Mouse (Mus musculus): Measurements from ENCODE around the gene Scd2. TPM values are rescaled to one million over a fixed set of nuclear protein-coding genes. Genes with fewer than 3 reads are reported as not detected.

Gene Scd2
- polyA plus RNA-seq, 1 experiment from 2014 or later, result 35.6 TPM

DNA sequence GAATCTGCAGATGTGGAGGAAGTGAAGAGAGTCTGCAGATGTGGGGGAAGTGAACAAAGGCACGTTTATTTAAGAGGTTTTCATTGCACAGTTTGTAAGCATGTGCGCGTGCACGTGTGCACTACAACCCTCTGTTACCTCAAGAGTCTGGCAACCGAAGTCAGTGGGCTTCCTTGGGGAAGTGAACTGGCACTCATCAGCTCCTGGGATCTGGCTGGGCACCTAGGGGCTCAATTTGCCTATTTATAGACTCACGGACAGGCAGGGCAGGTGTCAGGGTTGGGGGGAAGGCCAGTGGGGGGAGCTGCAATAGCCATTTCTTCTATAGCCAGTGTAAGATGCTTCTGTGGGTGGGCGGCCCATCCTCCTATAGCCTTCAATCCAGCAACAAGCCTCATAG is 58.3 kb downstream of the Scd2 start:
- ATAC-seq, result no peak
- TF ChIP-seq CTCF (IDR thresholded peaks at IDR 0.05; ENCODE audit: low read depth), result no peak
- WGBS, result 83% methylated on average over 7 of the region's 7 CpGs

More for the DNA sequence above, 58.3 kb downstream of the Scd2 start:
- no peaks in the 10 kb centered on the region for H3K9me3 ChIP-seq (ENCODE audit: control insufficient read depth)
- H3K4me3 ChIP-seq (ENCODE audit: low read depth, low read length), result no peak overlapping the region
- no peaks in the 10 kb centered on the region for H3K36me3 ChIP-seq (ENCODE audit: control insufficient read depth, insufficient read depth)
- no peak overlapping the region for H3K4me2 ChIP-seq (replicated peaks; ENCODE audit: low read depth)
- no peaks in the 10 kb centered on the region for H3K4me1 ChIP-seq (replicated peaks; ENCODE audit: control insufficient read depth, insufficient read depth, low read length)
- H3K27ac ChIP-seq (ENCODE audit: low read depth, low read length), result no peak overlapping the region
- H3K27me3 ChIP-seq (replicated peaks; ENCODE audit: control insufficient read depth, insufficient read depth, low read length), result no peaks in the 10 kb centered on the region
- H3K9ac ChIP-seq (ENCODE audit: low read depth, low read length), result no peak overlapping the region

Small RNA genes lying within 50 kb of the gene (microRNA-seq; reads per million reads assigned to microRNA genes)
- 6.0 reads per million, percentile 16 among the genes with 10 or more reads in this experiment for gene Mir5114

Other genes starting within 250 kb of the Scd2 start
- gene Erlin1, start 223.9 kb upstream of the Scd2 start, polyA plus RNA-seq (2015; fragmentation: Nextera tagmentation; extraction: Ambion mirVana), result 21.0 and 24.3 TPM in 2 replicates
- 41.2 and 46.7 TPM in 2 replicates for gene Chuk, start 186.2 kb upstream of the Scd2 start, polyA plus RNA-seq (2015; fragmentation: Nextera tagmentation; extraction: Ambion mirVana)
- 10.7 and 12.5 TPM in 2 replicates for gene Cwf19l1, start 157.8 kb upstream of the Scd2 start, polyA plus RNA-seq (2015; fragmentation: Nextera tagmentation; extraction: Ambion mirVana)
- 76.2 and 78.4 TPM in 2 replicates for gene Bloc1s2, start 147.2 kb upstream of the Scd2 start, polyA plus RNA-seq (2015; fragmentation: Nextera tagmentation; extraction: Ambion mirVana)
- not detected in 2 replicates for gene Pkd2l1, start 101.2 kb upstream of the Scd2 start, polyA plus RNA-seq (2015; fragmentation: Nextera tagmentation; extraction: Ambion mirVana)
- not detected in 2 replicates for gene Scd3, start 90.4 kb upstream of the Scd2 start, polyA plus RNA-seq (2015; fragmentation: Nextera tagmentation; extraction: Ambion mirVana)
- 0.04 TPM in 1 of 2 replicates, not detected in the other for gene Scd4, start 39.4 kb downstream of the Scd2 start, polyA plus RNA-seq (2015; fragmentation: Nextera tagmentation; extraction: Ambion mirVana)
- gene Scd1, start 114.2 kb downstream of the Scd2 start, polyA plus RNA-seq (2015; fragmentation: Nextera tagmentation; extraction: Ambion mirVana), result 1.5 and 2.6 TPM in 2 replicates
- not detected in 2 replicates for gene Wnt8b, start 199.8 kb downstream of the Scd2 start, polyA plus RNA-seq (2015; fragmentation: Nextera tagmentation; extraction: Ambion mirVana)

Measured in intestine, postnatal 0 days (tissue).